Mouse (Mus musculus) duodenum, adult 2 months (tissue): Measurements from ENCODE around the gene Ihh. TPM values are rescaled to one million over a fixed set of nuclear protein-coding genes. Genes with fewer than 3 reads are reported as not detected.

Source experiments
- polyA plus RNA-seq: library from polyadenylated mRNA; depleted of rRNA; stranded (reverse); fragments of >200 nt; gene quantifications from 2 replicates; pipeline ENCODE4 v1.2.3, GENCODE M21; 2012; ENCODE audit warnings: low replicate concordance; rRNA removed

The Ihh gene
- polyA plus RNA-seq = 107 and 239 TPM in 2 replicates

DNA sequence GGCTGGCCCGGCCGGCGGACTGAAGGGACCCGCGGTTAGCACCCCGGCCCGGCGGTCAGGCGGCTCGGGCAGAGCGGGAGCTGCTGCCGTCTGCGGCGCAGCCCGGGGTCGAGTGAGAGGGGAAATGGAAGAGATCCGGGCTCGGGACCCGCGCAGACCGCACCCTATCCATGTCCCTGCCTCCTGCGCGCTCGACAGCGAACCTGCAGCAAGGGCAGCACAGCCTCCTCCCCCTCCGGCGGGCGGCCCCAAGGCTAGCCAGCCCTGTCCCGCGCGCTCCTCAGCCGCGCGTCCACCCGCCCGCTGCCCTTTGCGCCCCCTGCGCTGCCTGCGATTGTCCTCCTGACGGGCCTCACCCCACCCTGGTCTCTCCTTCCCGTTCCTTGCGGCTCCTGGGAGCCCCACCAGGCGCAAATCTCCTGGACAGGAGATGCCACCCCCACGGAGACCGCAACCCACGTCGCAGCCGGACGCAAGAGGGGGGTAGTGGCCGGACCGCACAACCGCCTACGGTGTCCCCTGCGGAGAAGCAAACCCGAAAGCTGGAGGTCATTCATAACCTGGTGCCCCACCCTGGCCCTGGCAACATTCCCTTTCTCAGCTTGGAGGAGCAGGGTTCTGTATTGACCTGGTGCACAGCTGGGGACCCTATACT, at the start of gene Ihh:
Ihh (minus strand) TSS at position 117 of the 655 bp plus-strand sequence.

GRCm38 (mm10) chr1:74935402-74935801, 16.1 kb downstream of the Ihh start, which contains the start of gene Cfap65:
Gene Cfap65 (minus strand): TSS chr1:74935599.

Other genes starting within 250 kb of the Ihh start
- 8.0 and 32.7 TPM in 2 replicates for gene Cyp27a1, start 238.1 kb downstream of the Ihh start, polyA plus RNA-seq
- gene Prkag3, start 202.5 kb downstream of the Ihh start, polyA plus RNA-seq = 0.07 and 0.40 TPM in 2 replicates
- gene Wnt6, start 179.8 kb downstream of the Ihh start, polyA plus RNA-seq = 2.5 and 11.0 TPM in 2 replicates
- 0.11 and 0.44 TPM in 2 replicates for gene Wnt10a, start 160.2 kb downstream of the Ihh start, polyA plus RNA-seq
- 2.2 and 2.5 TPM in 2 replicates for gene Cdk5r2, start 96.7 kb downstream of the Ihh start, polyA plus RNA-seq
- 3.2 and 3.6 TPM in 2 replicates for gene Fev, start 66.3 kb downstream of the Ihh start, polyA plus RNA-seq
- 1.1 and 1.6 TPM in 2 replicates for gene Cryba2, start 58.5 kb downstream of the Ihh start, polyA plus RNA-seq
- 0.07 and 0.20 TPM in 2 replicates for gene Cfap65, start 16.1 kb downstream of the Ihh start, polyA plus RNA-seq
- gene Nhej1, start 173.5 kb upstream of the Ihh start, polyA plus RNA-seq = 1.7 and 2.3 TPM in 2 replicates
- 1.2 and 2.3 TPM in 2 replicates for gene Slc23a3, start 182.2 kb upstream of the Ihh start, polyA plus RNA-seq
- 40.3 and 56.9 TPM in 2 replicates for gene Cnppd1, start 191.0 kb upstream of the Ihh start, polyA plus RNA-seq
- 55.7 and 99.5 TPM in 2 replicates for gene Retreg2, start 191.1 kb upstream of the Ihh start, polyA plus RNA-seq
- gene Zfand2b, start 217.0 kb upstream of the Ihh start, polyA plus RNA-seq = 63.2 and 93.5 TPM in 2 replicates
- 20.6 and 30.7 TPM in 2 replicates for gene Abcb6, start 228.7 kb upstream of the Ihh start, polyA plus RNA-seq
- 13.9 and 15.1 TPM in 2 replicates for gene Ankzf1, start 240.5 kb upstream of the Ihh start, polyA plus RNA-seq
- 68.6 and 124 TPM in 2 replicates for gene Atg9a, start 240.5 kb upstream of the Ihh start, polyA plus RNA-seq